Mouse (Mus musculus) frontal cortex, adult 2 months (tissue): ENCODE results near the gene Hist1h2ai. TPM values are rescaled to one million over a fixed set of nuclear protein-coding genes. Genes with fewer than 3 reads are reported as not detected.

Source experiments
- DNase-seq, 2 experiments: peaks; one replicate each; pipeline ENCODE4 v3.0.0; 2022; ENCODE audit warnings: low spot score in 1 of 2; ENCODE audit errors: extremely low spot score in 1 of 2
- polyA plus RNA-seq: library from polyadenylated mRNA; depleted of rRNA; stranded (reverse); fragments of >200 nt; gene quantifications from 2 replicates; pipeline ENCODE4 v1.2.3, GENCODE M21; 2012

Gene Hist1h2ai
- polyA plus RNA-seq, 1 experiment = 1.5 TPM

DNA sequence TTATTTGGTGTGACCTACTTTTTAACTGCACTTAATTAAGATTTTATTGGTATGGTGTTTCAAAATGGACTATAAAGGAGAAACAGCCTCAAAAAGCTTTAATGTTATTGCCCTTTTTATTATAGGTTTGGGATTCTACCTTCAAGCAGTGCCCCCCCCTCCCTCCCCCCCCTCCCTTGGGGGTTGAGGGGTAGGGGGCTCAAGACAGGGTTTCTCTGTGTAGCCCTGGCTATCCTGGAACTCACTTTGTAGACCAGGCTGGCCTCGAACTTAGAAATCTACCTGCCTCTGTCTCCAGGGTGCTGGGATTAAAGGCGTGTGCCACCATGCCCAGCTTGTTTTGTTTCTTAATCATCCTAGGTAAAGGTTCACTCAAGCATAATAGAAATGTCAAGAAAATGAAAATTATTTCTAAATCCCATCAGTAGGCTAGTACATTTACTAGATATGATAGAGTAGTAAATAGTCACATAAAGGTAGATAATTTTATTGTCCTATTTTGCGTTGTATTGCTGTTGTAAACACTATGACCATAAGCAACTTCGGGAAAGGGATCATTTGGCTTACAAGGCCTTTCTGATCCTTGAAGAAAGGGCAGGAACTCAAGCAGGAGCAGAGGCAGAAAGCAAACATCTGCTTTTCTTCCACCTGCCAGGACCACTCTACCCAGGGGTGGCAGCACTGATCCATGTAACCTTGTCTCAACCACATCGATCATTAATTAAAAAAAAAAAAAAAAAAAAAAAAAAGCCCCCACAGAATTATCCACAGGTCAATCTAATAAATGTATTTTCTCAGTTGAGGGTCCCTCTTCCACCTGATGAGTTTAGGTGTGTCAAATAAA is 7.0 kb downstream of the Hist1h2ai start:
- DNase-seq = no peak

- DNase-seq = no peak
Measured at GRCm38 (mm10) chr13:21727948-21728572, 11.8 kb downstream of the Hist1h2ai start.

DNA sequence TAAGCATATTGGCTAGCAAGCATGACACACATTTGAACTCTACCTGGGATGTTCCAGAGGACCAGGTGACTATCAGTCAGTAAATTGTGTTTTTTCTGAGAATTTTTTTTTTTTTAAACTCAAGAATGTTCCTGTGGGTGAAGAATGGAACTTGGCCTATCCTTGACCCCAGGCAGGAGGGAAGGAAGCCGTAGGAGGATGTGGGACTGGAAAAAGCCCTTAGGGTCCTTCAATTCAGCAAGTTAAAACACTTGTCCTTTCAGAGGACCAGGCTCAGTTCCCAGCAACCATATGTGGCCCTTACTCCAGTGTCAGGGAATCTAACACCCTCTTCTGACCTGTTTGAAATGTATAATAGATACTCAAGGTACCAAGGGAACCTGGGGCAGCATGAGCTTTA is 13.3 kb downstream of the Hist1h2ai start:
- DNase-seq = no peak

DNA sequence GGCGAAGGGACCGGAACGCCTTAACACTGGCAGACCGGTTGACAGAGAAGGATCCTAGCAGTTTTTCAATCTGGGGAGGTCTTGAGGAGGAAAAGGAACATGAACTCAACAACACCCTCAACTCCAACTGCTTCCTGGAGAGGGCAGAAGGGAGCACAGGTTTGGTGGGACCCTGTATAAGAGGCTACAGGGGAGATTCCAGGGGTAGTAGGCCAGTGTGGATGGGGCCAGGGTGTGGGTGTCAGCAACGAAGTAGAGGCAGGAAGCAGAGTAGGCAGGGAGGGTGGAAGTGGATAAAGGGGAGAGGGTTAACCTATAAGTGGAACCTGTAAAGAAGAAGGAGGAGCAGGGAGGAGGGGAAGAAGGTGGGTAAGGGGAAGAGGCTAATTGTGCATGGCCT is 17.2 kb downstream of the Hist1h2ai start:
- DNase-seq = no peak

- DNase-seq = peak; percentile 58 to 89
Measured at GRCm38 (mm10) chr13:21734010-21734905, 18.0 kb downstream of the Hist1h2ai start.

GRCm38 (mm10) chr13:21734906-21735767 is 18.9 kb downstream of the Hist1h2ai start, which contains the start of gene Hist1h4j:
Hist1h4j (plus strand) TSS chr13:21735064.
- peak; percentile 72 to 85 for DNase-seq

- DNase-seq = no peak
Measured at GRCm38 (mm10) chr13:21745006-21745405, 28.8 kb downstream of the Hist1h2ai start.

DNA sequence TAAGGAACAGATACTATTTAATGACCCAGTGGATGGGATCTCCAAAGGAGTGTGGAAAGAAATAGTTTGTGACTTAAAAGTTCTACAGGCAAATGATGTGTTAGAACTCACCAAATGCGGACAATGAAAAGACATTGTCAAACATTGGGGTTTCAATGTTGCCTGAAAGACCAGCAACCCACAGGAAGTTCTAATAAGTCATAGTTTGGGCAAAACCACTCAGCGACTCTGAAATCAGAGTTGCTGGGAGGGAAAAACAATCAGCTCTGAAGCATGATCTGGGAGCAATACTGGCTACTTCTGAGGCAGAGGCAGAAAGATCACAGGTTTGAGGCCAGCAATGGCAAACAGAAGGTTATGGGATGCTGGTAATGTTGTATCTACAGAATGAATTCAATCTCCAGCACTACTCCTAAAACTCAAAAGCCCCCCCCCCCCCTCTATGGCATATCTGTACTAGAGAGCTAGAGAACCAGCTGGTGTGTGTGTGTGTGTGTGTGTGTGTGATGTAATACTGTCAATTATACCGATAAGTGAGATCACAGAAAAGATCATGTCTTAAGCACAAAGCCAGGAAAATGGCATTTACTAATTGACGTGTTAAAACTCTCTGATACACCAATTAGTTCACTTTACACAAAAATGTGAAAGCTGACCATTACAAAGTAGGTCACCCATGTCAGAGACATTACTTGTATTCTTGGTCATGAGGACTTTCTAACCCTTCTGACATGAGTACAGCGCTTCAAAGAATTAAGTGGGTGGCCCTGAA is 33.4 kb downstream of the Hist1h2ai start:
- DNase-seq = no peak

DNA sequence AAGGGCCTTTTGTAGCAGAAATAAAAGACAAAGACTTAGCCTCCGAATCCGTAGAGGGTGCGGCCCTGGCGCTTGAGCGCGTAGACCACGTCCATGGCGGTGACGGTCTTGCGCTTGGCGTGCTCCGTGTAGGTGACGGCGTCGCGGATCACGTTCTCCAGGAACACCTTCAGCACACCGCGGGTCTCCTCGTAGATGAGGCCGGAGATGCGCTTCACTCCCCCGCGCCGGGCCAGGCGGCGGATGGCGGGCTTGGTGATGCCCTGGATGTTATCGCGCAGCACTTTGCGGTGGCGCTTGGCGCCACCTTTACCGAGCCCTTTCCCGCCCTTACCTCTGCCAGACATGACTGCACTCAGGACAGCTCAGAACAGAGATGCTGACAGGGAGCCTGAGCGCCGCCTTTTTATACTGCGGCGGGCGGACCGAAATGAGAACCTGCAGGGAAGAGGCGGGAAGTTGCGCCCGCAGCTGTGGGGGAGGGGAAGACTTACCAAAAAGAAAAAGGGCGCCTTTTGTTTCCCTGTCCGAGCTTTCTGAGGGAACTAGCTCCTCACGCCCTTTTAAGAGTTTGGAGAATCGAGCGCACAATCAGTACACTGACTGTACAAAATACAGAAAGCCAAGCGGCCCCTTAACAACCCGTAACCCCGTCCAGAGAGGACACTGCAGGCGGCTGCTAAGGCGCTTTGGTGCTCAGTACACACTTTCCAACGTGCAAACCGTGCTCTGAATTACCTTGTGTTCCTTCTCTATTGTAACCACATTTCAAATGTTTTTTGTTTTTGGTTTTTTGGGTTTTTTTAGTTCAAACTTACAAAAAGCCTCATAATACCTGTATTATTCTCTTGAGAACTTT is 34.2 kb downstream of the Hist1h2ai start, which contains the start of gene Hist1h4k:
Gene Hist1h4k, minus strand, starts transcription at position 347 of the 859 bp plus-strand sequence.
- DNase-seq = peak; percentile 87 to 96

DNA sequence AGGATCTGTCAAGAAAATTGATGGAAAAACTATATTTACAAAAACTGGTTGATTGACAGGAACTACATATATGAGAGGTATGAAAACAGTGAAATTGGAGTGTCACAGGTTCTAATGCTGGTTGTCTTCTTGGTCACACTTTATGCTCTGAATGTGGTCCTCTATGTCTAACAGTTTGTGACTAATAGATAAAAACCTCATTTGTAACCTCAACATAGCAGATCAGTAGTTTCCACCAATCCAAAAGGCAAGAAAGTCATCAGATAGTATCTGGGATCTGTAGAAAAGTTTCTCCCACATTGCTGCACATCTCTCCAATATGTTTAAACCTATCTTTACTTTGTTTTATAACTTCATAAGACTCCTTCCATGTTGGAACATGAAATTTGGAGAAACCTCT is 35.2 kb downstream of the Hist1h2ai start:
- DNase-seq = no peak

DNA sequence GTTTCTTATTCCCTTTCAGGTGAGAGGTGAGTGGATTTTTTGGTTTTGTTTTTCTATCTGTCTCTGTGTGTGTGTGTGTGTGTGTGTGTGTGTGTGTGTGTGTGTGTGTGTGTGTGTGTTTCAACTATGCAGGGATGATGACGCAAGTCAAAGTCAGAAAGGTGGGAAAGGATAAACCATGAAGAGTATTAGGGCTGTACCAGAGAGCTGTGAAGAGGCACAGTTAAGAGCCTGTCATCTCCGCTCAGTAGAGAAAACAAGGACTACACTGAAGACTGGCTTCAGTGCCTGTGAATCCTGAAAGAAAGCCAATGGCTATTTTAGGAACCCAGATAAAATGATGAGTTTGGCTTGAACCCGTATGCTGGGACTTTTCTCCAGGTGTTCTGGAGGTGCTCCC is 35.6 kb downstream of the Hist1h2ai start:
- DNase-seq = no peak

DNA sequence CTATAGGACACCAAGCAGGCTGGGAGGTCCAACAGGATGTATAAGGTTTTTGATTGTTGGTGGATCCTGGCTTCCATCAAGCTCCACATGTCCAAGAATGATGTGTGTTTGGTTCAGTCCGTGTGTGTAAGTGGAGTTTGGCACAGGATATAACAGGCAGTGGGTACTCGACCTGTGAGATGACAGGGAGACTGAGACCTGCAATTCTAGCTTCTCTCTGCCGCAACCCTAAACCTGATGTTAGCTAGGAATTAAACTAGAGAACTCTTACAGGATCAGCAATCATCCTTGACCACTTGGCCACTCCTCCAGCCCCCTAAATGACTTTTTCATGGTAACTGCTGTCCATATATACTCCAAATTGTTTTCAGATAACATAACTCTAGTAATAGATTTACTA is 36.1 kb downstream of the Hist1h2ai start:
- no peak for DNase-seq

DNA sequence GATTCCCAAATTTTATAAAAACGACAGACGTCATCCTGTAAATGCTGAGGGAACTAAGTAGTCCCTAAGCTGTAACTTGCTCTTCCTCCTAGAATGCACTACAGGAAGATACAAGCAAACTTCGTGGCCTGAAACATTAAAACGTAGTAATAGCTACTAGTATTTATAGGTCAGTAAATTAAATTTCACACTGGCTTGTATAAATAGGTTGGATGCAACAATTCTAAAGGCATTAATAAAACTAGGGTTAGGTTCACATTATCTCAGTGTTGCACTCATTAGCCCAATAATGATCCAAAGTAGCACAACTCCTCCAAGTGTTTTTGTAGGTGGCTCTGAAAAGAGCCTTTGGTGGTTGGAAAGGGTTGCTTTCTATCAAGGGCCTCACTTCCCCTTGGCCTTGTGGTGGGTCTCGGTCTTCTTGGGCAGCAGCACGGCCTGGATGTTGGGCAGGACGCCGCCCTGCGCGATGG is 36.9 kb downstream of the Hist1h2ai start:
- DNase-seq = peak in 1 of 2 experiments; percentile 15

DNA sequence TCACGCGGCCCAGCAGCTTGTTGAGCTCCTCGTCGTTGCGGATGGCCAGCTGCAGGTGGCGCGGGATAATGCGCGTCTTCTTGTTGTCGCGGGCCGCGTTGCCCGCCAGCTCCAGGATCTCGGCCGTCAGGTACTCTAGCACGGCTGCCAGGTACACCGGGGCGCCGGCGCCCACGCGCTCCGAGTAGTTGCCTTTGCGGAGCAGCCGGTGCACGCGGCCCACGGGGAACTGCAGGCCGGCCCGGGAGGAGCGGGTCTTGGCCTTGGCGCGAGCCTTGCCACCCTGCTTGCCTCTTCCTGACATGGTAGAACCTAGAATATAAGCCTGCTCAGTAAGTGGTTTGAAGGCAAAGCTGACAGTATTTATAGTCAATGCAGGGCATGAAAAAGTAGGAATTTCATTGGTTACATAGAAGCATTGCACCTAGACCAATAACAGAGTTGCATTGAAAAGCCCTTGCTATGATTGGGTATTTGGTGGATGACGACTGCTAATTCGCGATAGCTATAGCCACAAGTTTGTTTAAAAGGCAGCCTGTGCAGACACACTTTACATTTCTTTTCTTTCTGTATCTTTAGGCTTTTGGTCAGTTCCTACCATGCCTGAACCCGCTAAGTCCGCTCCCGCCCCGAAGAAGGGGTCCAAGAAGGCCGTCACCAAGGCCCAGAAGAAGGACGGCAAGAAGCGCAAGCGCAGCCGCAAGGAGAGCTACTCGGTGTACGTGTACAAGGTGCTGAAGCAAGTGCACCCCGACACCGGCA is 37.5 kb downstream of the Hist1h2ai start, which contains the start of the genes Hist1h2ak and Hist1h2bn:
Gene Hist1h2ak, minus strand, starts transcription at position 304 of the 762 bp plus-strand sequence.
Gene Hist1h2bn, plus strand, starts transcription at position 600 of the 762 bp plus-strand sequence.
- DNase-seq = peak; percentile 88 to 93

DNA sequence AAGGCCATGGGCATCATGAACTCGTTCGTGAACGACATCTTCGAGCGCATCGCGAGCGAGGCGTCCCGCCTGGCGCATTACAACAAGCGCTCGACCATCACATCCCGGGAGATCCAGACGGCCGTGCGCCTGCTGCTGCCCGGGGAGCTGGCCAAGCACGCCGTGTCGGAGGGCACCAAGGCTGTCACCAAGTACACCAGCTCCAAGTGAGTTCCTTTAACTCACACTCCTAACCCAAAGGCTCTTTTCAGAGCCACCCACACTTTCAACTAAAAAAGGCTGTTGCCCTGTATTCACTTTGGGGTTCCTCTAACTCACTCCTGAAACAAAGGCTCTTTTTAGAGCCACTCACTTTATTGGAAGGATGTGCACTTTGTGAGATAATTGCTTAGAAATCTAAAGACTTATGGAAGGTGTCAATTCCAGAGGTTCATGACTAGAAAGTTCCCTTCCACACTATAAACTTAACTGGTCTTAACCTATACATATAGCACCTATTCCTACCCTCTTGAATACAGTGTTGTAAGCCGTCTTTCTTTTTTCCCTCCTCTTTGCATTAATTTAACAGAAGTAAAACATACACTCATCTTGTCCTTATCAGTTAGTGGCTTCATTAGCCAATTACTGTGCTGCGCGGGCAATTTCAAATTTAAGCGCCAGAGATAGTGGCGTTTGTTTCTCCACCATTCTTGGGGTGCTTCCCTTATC is 38.2 kb downstream of the Hist1h2ai start:
- peak in 1 of 2 experiments; percentile 51 for DNase-seq

DNA sequence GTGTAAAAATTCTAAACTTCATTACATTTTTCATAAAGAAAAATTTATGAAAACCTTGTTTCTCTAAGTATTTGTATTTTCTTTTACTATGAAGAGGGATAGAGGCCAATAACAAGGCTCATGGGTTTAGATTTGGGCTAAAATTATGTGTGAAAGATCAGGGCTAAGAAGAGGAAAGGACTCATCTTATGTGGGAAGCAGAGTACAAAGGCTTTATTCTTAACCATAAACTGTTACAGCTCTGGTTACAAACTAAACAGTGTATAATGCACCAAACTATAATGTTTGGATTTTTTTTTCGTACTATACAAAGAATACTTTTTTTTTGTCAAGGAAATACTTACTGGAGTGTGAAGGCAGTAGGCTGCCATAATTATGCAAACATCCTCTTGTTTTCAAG is 39.5 kb downstream of the Hist1h2ai start:
- DNase-seq = no peak
